Mouse (Mus musculus) bone marrow, adult 2 months (tissue): ENCODE measurements around the gene Pacrg. TPM values are rescaled to one million over a fixed set of nuclear protein-coding genes. Genes with fewer than 3 reads are reported as not detected.

Source experiments
- H3K27ac ChIP-seq: fragments of 200-500 bp; 2 replicates; pipeline ENCODE4 v1.5.1; 2012; ENCODE audit warnings: low read depth, mild to moderate bottlenecking, control low read depth, inconsistent platforms, low read length; ENCODE audit not compliant: control insufficient read depth, poor library complexity, insufficient read depth
- H3K4me1 ChIP-seq: fragments of 200-500 bp; 2 replicates; pipeline ENCODE4 v1.6.1; 2011; ENCODE audit warnings: low read length; ENCODE audit not compliant: control insufficient read depth, insufficient read depth
- H3K4me3 ChIP-seq: fragments of 200-500 bp; replicated peaks from 2 replicates; pipeline ENCODE3; 2011; ENCODE audit warnings: mild to moderate bottlenecking, low read depth, low read length, control low read depth; ENCODE audit not compliant: control insufficient read depth
- CTCF ChIP-seq: fragments of 200-500 bp; IDR thresholded peaks from 2 replicates; pipeline ENCODE4 v1.5.1; 2011; ENCODE audit warnings: low read length, control low read depth; ENCODE audit not compliant: control insufficient read depth, insufficient read depth
- POLR2A ChIP-seq: fragments of 200-500 bp; IDR thresholded peaks from 2 replicates; pipeline ENCODE4 v1.6.1; 2011; ENCODE audit warnings: low read depth, mild to moderate bottlenecking, control low read depth, low read length, borderline replicate concordance; ENCODE audit not compliant: control insufficient read depth
- WGBS: fragments of 180-500 bp; shearing (Covaris S2); methylation state at CpG from one replicate; pipeline ENCODE4 v1.1.7; 2018; 5-methylcytosine and 5-hydroxymethylcytosine counted together
- polyA plus RNA-seq: library from polyadenylated mRNA; stranded (reverse); fragments of >200 nt; gene quantifications from 2 replicates; pipeline ENCODE4 v1.2.4, GENCODE M21; 2011; ENCODE audit warnings: low replicate concordance; ENCODE audit not compliant: missing spikeins, insufficient read depth, insufficient read length

Pacrg gene
- polyA plus RNA-seq, 1 experiment, result not detected

- TF ChIP-seq CTCF, result no peak
- no peak for TF ChIP-seq POLR2A
- H3K4me3 ChIP-seq, result no peak overlapping the region
- no peak overlapping the region for H3K27ac ChIP-seq
- no peaks in the 10 kb centered on the region for H3K4me1 ChIP-seq
- WGBS, result 85% methylated on average over 2 of the region's 2 CpGs
Observed at GRCm38 (mm10) chr17:10377606-10378005, 462.5 kb downstream of the Pacrg start.

GRCm38 (mm10) chr17:10374316-10374715 is 465.8 kb downstream of the Pacrg start:
- no peak for TF ChIP-seq CTCF
- no peak for TF ChIP-seq POLR2A
- Histone ChIP-seq H3K4me1 (peaks cover 1% of the 10 kb centered on the region; the same call in 1 of the 2 replicates), H3K4me3 (no peak overlapping the region), H3K27ac (no peak overlapping the region)
- 84% methylated on average over 7 of the region's 7 CpGs for WGBS

GRCm38 (mm10) chr17:10373727-10374126 is 466.4 kb downstream of the Pacrg start:
- 78% methylated on average over 3 of the region's 3 CpGs for WGBS

GRCm38 (mm10) chr17:10372001-10372785 is 467.9 kb downstream of the Pacrg start:
- WGBS, result 66% methylated on average over 18 of the region's 18 CpGs
- no peak overlapping the region for H3K27ac ChIP-seq
- TF ChIP-seq POLR2A (no peak), CTCF (no peak)

More at GRCm38 (mm10) chr17:10373727-10374126, 466.4 kb downstream of the Pacrg start:
- TF ChIP-seq CTCF, result no peak
- no peak for TF ChIP-seq POLR2A
- H3K4me1 ChIP-seq, result peaks cover 1% of the 10 kb centered on the region; the same call in 1 of the 2 replicates
- no peak overlapping the region for H3K27ac ChIP-seq
- no peak overlapping the region for H3K4me3 ChIP-seq

GRCm38 (mm10) chr17:10371472-10371871 is 468.6 kb downstream of the Pacrg start:
- Histone ChIP-seq H3K27ac (no peak overlapping the region), H3K4me3 (no peak overlapping the region), H3K4me1 (peaks cover 1% of the 10 kb centered on the region; the same call in 1 of the 2 replicates)
- WGBS, result 46% methylated on average over 8 of the region's 8 CpGs
- TF ChIP-seq CTCF (no peak), POLR2A (no peak)

More at GRCm38 (mm10) chr17:10372001-10372785, 467.9 kb downstream of the Pacrg start:
- Histone ChIP-seq H3K4me1 (peaks cover 1% of the 10 kb centered on the region; the same call in 1 of the 2 replicates), H3K4me3 (no peak overlapping the region)

- no peak overlapping the region for H3K4me3 ChIP-seq
- peaks cover 1% of the 10 kb centered on the region; the same call in 1 of the 2 replicates for H3K4me1 ChIP-seq
- no peak overlapping the region for H3K27ac ChIP-seq
- 18% methylated on average over 8 of the region's 8 CpGs for WGBS
- TF ChIP-seq CTCF, result no peak
- no peak for TF ChIP-seq POLR2A
Observed at GRCm38 (mm10) chr17:10370660-10371130, 469.4 kb downstream of the Pacrg start.

GRCm38 (mm10) chr17:10369961-10370659 is 470.0 kb downstream of the Pacrg start:
- TF ChIP-seq POLR2A (no peak), CTCF (no peak)
- Histone ChIP-seq H3K4me3 (no peak overlapping the region), H3K27ac (no peak overlapping the region), H3K4me1 (peaks cover 1% of the 10 kb centered on the region; the same call in 1 of the 2 replicates)
- 78% methylated on average over 13 of the region's 13 CpGs for whole genome bisulfite sequencing

- whole genome bisulfite sequencing, result 28% methylated on average over 5 of the region's 5 CpGs
- H3K27ac ChIP-seq, result no peak overlapping the region
- no peak for TF ChIP-seq CTCF
- no peak for TF ChIP-seq POLR2A
Observed at GRCm38 (mm10) chr17:10367044-10367443, 473.1 kb downstream of the Pacrg start.

GRCm38 (mm10) chr17:10366577-10366976 is 473.5 kb downstream of the Pacrg start:
- no peak for TF ChIP-seq CTCF
- TF ChIP-seq POLR2A, result no peak
- WGBS, result 78% methylated on average over 4 of the region's 4 CpGs
- no peaks in the 10 kb centered on the region for H3K4me1 ChIP-seq
- H3K4me3 ChIP-seq, result no peak overlapping the region
- H3K27ac ChIP-seq, result no peak overlapping the region

More at GRCm38 (mm10) chr17:10367044-10367443, 473.1 kb downstream of the Pacrg start:
- peaks cover 1% of the 10 kb centered on the region; the same call in 1 of the 2 replicates for H3K4me1 ChIP-seq
- no peak overlapping the region for H3K4me3 ChIP-seq
